Mouse (Mus musculus) large intestine, adult 2 months (tissue): ENCODE measurements around the gene Gm10666. TPM values are rescaled to one million over a fixed set of nuclear protein-coding genes. Genes with fewer than 3 reads are reported as not detected.
"Not testable (repeated sequence)": the region's sequence is repeated elsewhere in the genome, so short reads cannot be mapped to it uniquely, and the experiment has no call there.

Source experiments
- DNase-seq: peaks from one replicate; pipeline ENCODE4 v3.0.0-alpha.2; 2012; ENCODE audit warnings: low read depth, low spot score
- WGBS: fragments of 180-500 bp; shearing (Covaris S2); methylation state at CpG from one replicate; pipeline ENCODE4 v1.1.7; 2018; 5-methylcytosine and 5-hydroxymethylcytosine counted together
- polyA plus RNA-seq: library from polyadenylated mRNA; depleted of rRNA; stranded (reverse); fragments of >200 nt; gene quantifications from 2 replicates; pipeline ENCODE4 v1.2.3, GENCODE M21; 2012; rRNA removed

Gene Gm10666
- polyA plus RNA-seq = not detected in 2 replicates

DNA sequence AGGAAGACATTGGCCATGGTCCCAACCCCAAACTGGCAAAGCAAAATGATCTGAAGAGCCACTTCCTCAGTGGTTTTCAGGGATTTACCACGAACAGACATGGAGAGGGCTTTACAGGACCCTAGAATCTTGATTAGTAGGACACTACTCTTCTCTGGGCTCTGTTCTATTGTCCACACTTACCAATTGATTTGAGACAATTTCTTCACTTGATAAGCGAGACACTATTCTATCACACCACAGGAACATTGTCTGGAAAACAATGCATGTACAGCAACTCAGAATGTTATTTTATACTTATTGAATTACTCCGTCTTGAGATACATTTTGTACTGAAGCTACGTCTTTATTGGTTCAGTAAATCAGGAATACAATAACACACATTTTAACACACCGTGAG is at the start of gene Gm10666:
Gene Gm10666 (minus strand): TSS at position 101 of the 400 bp plus-strand sequence.
- no CpG with 5 or more reads among the region's 5 CpGs for WGBS
- not testable (repeated sequence) for DNase-seq

DNA sequence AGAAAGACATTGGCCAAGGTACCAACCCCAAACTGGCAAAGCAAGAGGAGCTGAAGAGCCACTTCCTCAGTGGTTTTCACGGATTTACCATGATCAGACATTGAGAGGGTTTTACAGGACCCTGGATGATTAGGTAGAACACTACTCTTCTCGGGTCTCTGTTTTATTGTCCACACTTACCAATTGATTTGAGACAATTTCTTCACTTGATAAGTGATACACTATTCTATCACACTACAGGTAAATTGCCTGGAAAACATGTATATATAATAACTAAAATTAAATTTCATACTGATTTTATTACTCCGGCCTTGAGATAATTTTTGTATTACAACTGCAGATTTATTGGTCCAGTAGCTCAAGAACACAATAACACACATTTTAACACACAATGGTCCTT is 29.4 kb upstream of the Gm10666 start, which contains the start of gene Vmn1r142:
Gene Vmn1r142 (minus strand): TSS at position 101 of the 400 bp plus-strand sequence.
- not testable (repeated sequence) for DNase-seq
- no CpG with 5 or more reads among the region's 3 CpGs for WGBS

DNA sequence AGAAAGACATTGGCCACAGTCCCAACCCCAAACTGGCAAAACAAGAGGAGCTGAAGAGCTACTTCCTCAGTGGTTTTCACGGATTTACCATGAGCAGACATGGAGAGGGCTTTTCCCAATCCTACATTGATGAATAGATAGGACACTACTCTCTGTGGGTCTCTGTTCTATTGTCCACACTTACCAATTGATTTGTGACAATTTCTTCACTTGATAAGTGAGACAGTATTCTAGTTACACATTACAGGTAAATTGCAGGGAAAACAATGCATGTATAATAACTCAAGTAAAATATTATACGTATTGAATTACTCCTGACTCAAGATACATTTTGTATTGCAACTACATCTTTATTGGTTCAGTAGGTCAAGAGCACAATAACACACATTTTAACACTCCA is 16.4 kb downstream of the Gm10666 start, which contains the start of gene Gm16451:
Gene Gm16451 (minus strand): TSS at position 101 of the 400 bp plus-strand sequence.
- no CpG with 5 or more reads among the region's 2 CpGs for WGBS
- DNase-seq = not testable (repeated sequence)

Other genes starting within 250 kb of the Gm10666 start
- gene Gm5891, start 213.4 kb downstream of the Gm10666 start, polyA plus RNA-seq = not detected in 2 replicates
- not detected in 2 replicates for gene Vmn1r137, start 140.2 kb downstream of the Gm10666 start, polyA plus RNA-seq
- not detected in 2 replicates for gene Vmn1r138, start 105.8 kb downstream of the Gm10666 start, polyA plus RNA-seq
- not detected in 2 replicates for gene Gm6176, start 78.4 kb downstream of the Gm10666 start, polyA plus RNA-seq
- not detected in 2 replicates for gene Vmn1r139, start 65.7 kb downstream of the Gm10666 start, polyA plus RNA-seq
- gene Gm16451, start 16.5 kb downstream of the Gm10666 start, polyA plus RNA-seq = not detected in 2 replicates
- gene Vmn1r142, start 29.3 kb upstream of the Gm10666 start, polyA plus RNA-seq = not detected in 2 replicates
- not detected in 2 replicates for gene Vmn1r143, start 54.6 kb upstream of the Gm10666 start, polyA plus RNA-seq
- not detected in 2 replicates for gene Gm8653, start 66.5 kb upstream of the Gm10666 start, polyA plus RNA-seq
- not detected in 2 replicates for gene Gm8453, start 94.7 kb upstream of the Gm10666 start, polyA plus RNA-seq
- not detected in 2 replicates for gene Gm4187, start 195.0 kb upstream of the Gm10666 start, polyA plus RNA-seq
- not detected in 2 replicates for gene Gm8660, start 236.3 kb upstream of the Gm10666 start, polyA plus RNA-seq